Mouse (Mus musculus) layer of hippocampus, adult 2 months (tissue): ENCODE results near the gene Btbd17. TPM values are rescaled to one million over a fixed set of nuclear protein-coding genes. Genes with fewer than 3 reads are reported as not detected.
A peak's percentile ranks its signal among the peaks of the same experiment; 100 is the strongest.

Experiments
- DNase-seq, 2 experiments: peaks; one replicate each; pipeline ENCODE4 v3.0.0; 2022; ENCODE audit warnings: low spot score in 2 of 2
- H3K27ac ChIP-seq: fragments of 200-600 bp; 2 replicates; pipeline ENCODE4 v1.8.1; 2022
- H3K4me3 ChIP-seq: fragments of 200-600 bp; 2 replicates; pipeline ENCODE4 v1.8.1; 2022; ENCODE audit warnings: mild to moderate bottlenecking
- CTCF ChIP-seq: fragments of 200-600 bp; conservative IDR thresholded peaks from 2 replicates; pipeline ENCODE4 v1.8.1; 2022; ENCODE audit warnings: antibody characterized with exemption, mild to moderate bottlenecking, moderate library complexity
- total RNA-seq, 2 experiments: library from RNA; stranded (reverse); gene quantifications; 2 replicates each; pipeline ENCODE4 v1.2.3; 2021

The Btbd17 gene
- total RNA-seq, 2 experiments from 2014 or later = 21.7 to 22.9 TPM

DNA sequence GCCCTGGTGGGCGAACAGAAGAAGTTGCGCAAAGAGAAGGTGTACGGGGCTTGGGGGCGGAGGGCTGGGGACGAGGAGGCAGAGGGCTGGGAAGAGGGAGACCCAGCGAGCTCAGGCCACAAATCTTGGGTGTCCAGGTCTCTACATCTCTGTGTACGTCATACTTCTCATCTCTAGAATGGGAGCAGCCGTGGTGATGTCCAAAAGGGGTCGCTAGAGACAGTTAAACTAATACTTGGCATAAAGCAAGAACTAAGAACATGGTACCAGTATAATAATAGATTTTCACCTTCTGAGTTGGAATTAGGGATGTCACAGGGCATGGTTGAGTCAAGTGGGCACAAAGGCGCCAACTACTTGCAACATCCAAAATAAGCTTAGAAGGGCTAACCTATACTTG is 9.9 kb downstream of the Btbd17 start:
- peak; percentile 55 for TF ChIP-seq CTCF
- H3K4me3 ChIP-seq = peak overlapping the region; percentile 42
- H3K27ac ChIP-seq = no peak overlapping the region
- DNase-seq = no peak

DNA sequence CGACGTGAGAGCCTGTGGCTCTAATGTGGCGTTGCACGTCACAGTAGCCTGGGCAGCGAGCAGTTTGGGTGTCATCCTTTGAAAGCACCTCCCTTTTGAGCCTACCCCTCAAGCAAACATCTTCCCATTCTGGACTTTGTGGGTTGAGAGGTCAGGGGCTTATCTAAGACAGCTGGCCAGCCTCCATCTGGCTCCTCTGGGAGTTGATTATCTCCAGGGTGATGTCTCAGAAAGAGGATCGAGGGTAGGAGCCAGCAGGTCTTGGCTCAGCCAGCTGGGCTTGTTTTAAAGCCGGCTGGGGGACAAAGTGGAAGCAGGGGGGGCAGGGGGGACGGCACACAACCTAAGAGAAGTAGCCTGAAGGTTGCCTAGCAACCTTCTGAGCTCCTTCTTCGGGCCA is 15.7 kb downstream of the Btbd17 start:
- no peak for DNase-seq
- no peak overlapping the region for H3K4me3 ChIP-seq
- no peak for TF ChIP-seq CTCF
- H3K27ac ChIP-seq = no peak overlapping the region

DNA sequence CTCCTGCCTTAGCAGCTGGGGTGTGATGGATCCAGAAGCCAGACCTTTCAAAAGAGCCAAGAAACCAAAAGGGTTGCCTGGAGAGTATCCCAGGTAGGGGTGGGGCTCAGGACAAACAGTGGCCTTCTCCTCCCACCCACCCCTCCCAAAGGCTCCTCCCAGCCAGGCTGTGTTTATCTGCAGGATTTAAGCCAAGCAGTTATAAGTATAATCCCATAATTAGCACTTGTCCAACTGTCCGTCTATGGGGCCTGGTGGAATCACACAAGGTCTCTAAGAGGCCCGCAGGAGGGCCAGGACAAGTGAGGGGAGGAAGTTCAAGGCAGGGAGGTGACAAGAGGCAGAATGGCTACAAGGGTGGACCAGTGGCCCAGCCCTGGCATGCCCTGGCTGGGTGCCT is 23.8 kb downstream of the Btbd17 start:
- no peak overlapping the region for H3K4me3 ChIP-seq
- H3K27ac ChIP-seq = no peak overlapping the region
- no peak for DNase-seq
- no peak for TF ChIP-seq CTCF

DNA sequence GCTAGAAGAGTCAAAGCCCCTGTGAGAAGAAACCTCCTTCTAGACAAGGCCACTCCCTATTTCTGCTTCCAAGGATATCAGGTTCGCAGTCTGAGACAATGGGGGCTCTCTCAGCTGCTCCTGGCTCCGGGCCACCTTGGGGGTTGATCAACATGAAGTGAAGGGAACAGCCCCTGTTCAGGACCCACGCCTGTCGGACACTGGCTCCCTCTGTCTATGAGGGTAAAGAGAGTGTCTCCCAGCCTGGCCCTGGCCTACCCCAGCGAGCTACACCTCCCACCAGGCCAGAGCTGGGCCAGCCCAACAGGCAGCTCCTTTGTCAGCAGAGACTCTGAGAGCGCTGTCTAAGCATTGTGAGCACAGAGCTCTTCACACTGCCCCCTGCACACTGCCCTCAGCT is 25.8 kb downstream of the Btbd17 start:
- H3K27ac ChIP-seq = no peak overlapping the region
- no peak overlapping the region for H3K4me3 ChIP-seq
- no peak for TF ChIP-seq CTCF
- no peak for DNase-seq

DNA sequence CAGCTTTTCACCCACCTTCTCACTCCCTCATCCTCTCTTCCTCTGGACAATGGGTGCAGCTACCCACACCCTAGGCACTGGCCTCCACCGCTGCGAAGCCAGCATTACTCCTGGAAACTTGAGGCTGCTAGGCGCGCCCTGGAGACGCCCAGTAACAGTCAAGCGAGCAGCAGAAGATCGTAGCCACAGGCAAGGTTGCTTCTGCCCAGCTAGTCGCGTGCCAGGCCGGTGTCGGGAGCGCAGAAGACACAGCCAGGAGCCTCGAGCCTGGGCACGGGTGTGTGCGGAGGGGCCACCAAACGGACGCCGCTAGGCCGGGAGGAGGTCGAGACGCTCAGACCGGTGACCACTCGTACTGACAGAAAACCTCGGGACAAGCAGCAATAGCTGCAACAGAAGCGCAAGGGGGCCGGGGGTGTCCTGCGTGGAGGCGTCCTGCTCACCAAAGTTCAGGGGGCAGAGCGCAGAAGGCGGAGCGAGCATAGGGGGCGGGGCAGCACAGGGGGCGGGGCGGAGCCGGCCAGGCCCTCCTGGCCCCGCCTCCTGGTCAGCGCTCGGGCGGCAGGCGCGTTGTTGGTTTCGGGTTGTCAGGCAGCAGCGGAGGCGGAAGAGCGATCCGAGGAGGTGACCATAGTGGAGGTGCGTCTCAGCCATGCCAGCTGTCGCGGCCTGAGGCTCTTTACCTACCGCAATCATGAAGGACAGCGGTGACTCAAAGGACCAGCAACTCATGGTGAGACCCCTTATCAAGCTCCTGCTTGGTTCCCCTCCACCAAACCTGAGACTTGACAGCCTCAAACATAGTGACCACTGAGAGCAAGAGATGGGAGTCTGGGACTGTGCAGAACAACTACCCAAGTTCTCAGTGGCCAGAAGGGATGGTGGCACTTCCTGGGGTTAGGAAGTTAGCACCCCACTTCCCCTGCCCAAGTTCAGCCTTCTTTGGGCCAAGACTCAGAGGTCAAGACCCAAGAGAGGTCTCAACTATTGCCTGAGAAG is 30.6 kb downstream of the Btbd17 start, which contains the start of gene Kif19a:
Gene Kif19a, plus strand, starts transcription at position 569 of the 999 bp plus-strand sequence.
- no peak for TF ChIP-seq CTCF
- DNase-seq = no peak
- Histone ChIP-seq H3K27ac (no peak within 1 kb of the TSS), H3K4me3 (peak within 1 kb of the TSS; percentile 54)

DNA sequence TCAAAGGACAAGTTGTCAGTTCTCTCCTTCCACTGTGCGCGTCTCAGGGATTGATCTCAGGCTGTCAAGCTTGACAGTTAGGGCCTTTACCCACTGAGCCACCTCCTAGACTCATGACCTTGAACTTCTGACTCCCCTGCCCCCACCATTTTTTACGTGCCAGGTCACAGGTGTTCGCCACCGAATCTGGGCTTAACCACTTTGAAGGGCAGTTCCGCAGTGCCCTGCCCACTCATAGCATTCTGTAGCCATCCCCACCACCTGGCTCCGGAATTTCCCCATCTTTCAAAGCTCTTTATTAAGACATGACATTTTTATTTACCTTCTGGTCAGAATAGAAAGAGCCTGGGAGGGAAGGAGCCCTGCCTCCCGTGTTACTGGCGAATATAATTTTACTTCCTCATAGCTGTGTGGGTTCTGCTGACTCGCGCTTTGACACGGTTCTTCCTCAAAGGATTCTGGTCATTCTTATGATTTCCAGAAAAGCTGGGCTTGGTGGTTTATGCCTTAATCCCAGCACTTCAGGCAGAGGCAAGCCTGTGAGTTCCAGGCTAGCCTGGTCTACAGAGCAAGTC is 48.1 kb downstream of the Btbd17 start:
- no peak for DNase-seq
- no peak overlapping the region for H3K4me3 ChIP-seq
- no peak overlapping the region for H3K27ac ChIP-seq
- TF ChIP-seq CTCF = no peak

DNA sequence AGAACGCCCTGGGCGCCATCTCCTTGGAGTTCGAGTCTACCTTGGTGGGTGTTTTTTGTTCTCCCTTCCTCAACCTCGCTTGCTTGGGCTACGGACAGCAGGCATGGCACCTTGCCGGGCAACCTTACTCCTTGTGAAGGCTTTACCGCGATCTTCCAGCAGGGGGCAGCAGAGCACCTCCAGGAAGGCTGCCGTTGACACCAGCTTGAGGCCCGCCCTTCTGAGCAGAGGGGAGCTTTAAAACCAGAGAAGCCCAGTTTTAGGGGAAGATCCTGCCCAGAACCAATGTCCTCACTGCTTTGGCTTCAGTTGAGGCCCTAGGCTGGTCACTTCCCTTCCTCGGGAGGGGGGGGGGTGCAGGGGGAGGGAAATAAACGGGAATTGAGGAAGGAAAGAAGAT is 50.6 kb downstream of the Btbd17 start:
- peak; percentile 92 for TF ChIP-seq CTCF
- Histone ChIP-seq H3K27ac (no peak overlapping the region), H3K4me3 (peak overlapping the region; percentile 22; the same call in 1 of the 2 replicates)
- peak; percentile 85 to 94 for DNase-seq

DNA sequence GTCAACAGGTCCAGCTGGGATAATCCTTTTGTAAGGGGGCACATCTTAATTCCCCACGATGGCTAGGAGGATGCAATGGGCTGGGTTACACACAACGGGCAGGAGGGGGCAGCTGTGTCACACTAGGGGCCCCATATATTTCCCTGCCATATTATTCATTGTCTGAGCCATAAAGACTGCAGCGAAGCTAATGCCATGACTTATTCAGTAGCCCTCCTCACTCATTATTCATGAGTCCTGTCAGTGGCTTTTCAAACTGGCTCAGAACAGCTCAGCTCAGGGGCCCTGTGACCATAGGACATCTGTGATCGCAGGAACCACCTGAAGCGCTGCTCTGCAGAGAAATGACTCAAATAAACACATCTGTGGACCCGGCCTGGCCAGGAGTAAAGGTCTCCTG is 54.3 kb downstream of the Btbd17 start:
- Histone ChIP-seq H3K27ac (no peak overlapping the region), H3K4me3 (no peak overlapping the region)
- DNase-seq = no peak
- no peak for TF ChIP-seq CTCF

Other genes with a start within 250 kb of the Btbd17 start
- gene Rpl38, start 127.4 kb downstream of the Btbd17 start, total RNA-seq = 100 to 1,000 TPM; 905 to 943 TPM
- 10 to 100 TPM; 24.4 to 27.8 TPM for gene Ttyh2, start 120.5 kb downstream of the Btbd17 start, total RNA-seq
- gene Dnaic2, start 68.5 kb downstream of the Btbd17 start, total RNA-seq = 1 to 10 TPM; 1.4 to 1.5 TPM
- 1 to 10 TPM; 2.9 to 5.4 TPM for gene Kif19a, start 30.6 kb downstream of the Btbd17 start, total RNA-seq
- gene Gpr142, start 3.0 kb upstream of the Btbd17 start, total RNA-seq = not detected
- gene Gprc5c, start 55.2 kb upstream of the Btbd17 start, total RNA-seq = 1 to 10 TPM; 4.7 to 5.4 TPM
- gene Cd300a, start 94.1 kb upstream of the Btbd17 start, total RNA-seq = under 1 TPM; 0.36 to 0.42 TPM
- gene Cd300lb, start 138.4 kb upstream of the Btbd17 start, total RNA-seq = under 1 TPM in 1 of 2 experiments, not detected in 1; 0.12 TPM
- not detected for gene Cd300c, start 173.2 kb upstream of the Btbd17 start, total RNA-seq
- gene Cd300ld, start 194.0 kb upstream of the Btbd17 start, total RNA-seq = not detected
- 1 to 10 TPM; 4.1 to 4.5 TPM for gene Cd300c2, start 205.9 kb upstream of the Btbd17 start, total RNA-seq
- not detected for gene Cd300ld2, start 220.2 kb upstream of the Btbd17 start, total RNA-seq
- 1 to 10 TPM; 1.0 to 1.7 TPM for gene Cd300ld4, start 231.1 kb upstream of the Btbd17 start, total RNA-seq
- 1 to 10 TPM in 1 of 2 experiments, under 1 TPM in 1; 0.87 to 1.0 TPM for gene Cd300ld5, start 241.8 kb upstream of the Btbd17 start, total RNA-seq